Mouse (Mus musculus) thymus, adult 2 months (tissue): ENCODE data around the gene Rilp.

ENCODE experiments used
- CTCF ChIP-seq: fragments of 200-500 bp; IDR thresholded peaks from 2 replicates; pipeline ENCODE4 v1.5.1; 2012; ENCODE audit warnings: mild to moderate bottlenecking, control low read depth, low read length, moderate library complexity, borderline replicate concordance; ENCODE audit not compliant: control insufficient read depth, poor library complexity, insufficient read depth; ENCODE audit errors: extremely low read depth
- POLR2A ChIP-seq: fragments of 200-500 bp; IDR thresholded peaks from 2 replicates; pipeline ENCODE4 v1.6.1; 2012; ENCODE audit warnings: mild to moderate bottlenecking, low read length, control low read depth, moderate library complexity; ENCODE audit not compliant: control insufficient read depth, poor library complexity, insufficient read depth; ENCODE audit errors: extremely low read depth

- no peak for TF ChIP-seq POLR2A
- TF ChIP-seq CTCF: no peak
Measured at GRCm38 (mm10) chr11:75462253-75462783, 47.6 kb upstream of the Rilp start.
